Mouse (Mus musculus) bone marrow macrophage, adult 2 months (primary cell): ENCODE measurements at regions not wholly inside any gene's neighbourhood (a gene's known extent, or its start where the extent isn't known, plus 50 kb on each side); places are given as distances from the start of the nearest gene placed in this dataset.

Experiments
- CTCF ChIP-seq: IDR thresholded peaks from 2 replicates; pipeline ENCODE4 v1.5.1; 2012; ENCODE audit warnings: low read depth, mild to moderate bottlenecking, low read length, moderate library complexity
- POLR2A ChIP-seq: IDR thresholded peaks from 2 replicates; pipeline ENCODE4 v1.6.1; 2012; ENCODE audit warnings: mild to moderate bottlenecking, low read depth, low read length, borderline replicate concordance

- TF ChIP-seq CTCF = no peak
- no peak for TF ChIP-seq POLR2A
These were observed 70.9 kb upstream of the Adgrl4 start for GRCm38 (mm10) chr3:151366707-151367306.
